Mouse (Mus musculus) neural tube, embryonic 15.5 days (tissue): Measurements from ENCODE around the gene Gm28042. TPM values are rescaled to one million over a fixed set of nuclear protein-coding genes. Genes with fewer than 3 reads are reported as not detected.

ENCODE experiments used
- ATAC-seq: fragments of 200-750 bp; cut with Nextera tagmentation; 2 replicates; pipeline ENCODE4 v1.8.0; 2017; ENCODE audit warnings: mild to moderate bottlenecking, moderate TSS enrichment, moderate library complexity; ENCODE audit not compliant: low FRiP score
- H3K27ac ChIP-seq: fragments of 300-500 bp; sonication (generic); replicated peaks from 2 replicates; pipeline ENCODE4 v1.5.1; 2015; ENCODE audit warnings: mild to moderate bottlenecking, inconsistent platforms
- H3K27me3 ChIP-seq: fragments of 300-500 bp; sonication (generic); replicated peaks from 2 replicates; pipeline ENCODE4 v1.6.1; 2015; ENCODE audit warnings: inconsistent platforms
- H3K36me3 ChIP-seq: fragments of 300-500 bp; sonication (generic); 2 replicates; pipeline ENCODE4 v1.6.1; 2015; ENCODE audit warnings: inconsistent platforms
- H3K4me1 ChIP-seq: fragments of 300-500 bp; sonication (generic); 2 replicates; pipeline ENCODE4 v1.6.1; 2015; ENCODE audit warnings: inconsistent platforms
- H3K4me2 ChIP-seq: fragments of 300-500 bp; sonication (generic); 2 replicates; pipeline ENCODE4 v1.6.1; 2015; ENCODE audit warnings: inconsistent platforms, mild to moderate bottlenecking, moderate library complexity
- H3K4me3 ChIP-seq: fragments of 300-500 bp; sonication (generic); replicated peaks from 2 replicates; pipeline ENCODE4 v1.5.1; 2015; ENCODE audit warnings: mild to moderate bottlenecking, inconsistent platforms
- H3K9ac ChIP-seq: fragments of 300-500 bp; sonication (generic); replicated peaks from 2 replicates; pipeline ENCODE4 v1.6.1; 2015; ENCODE audit warnings: mild to moderate bottlenecking, inconsistent platforms
- H3K9me3 ChIP-seq: fragments of 300-500 bp; sonication (generic); replicated peaks from 2 replicates; pipeline ENCODE4 v1.6.1; 2016; ENCODE audit warnings: inconsistent platforms
- WGBS: fragments of 180-500 bp; shearing (Covaris S2); methylation state at CpG from one replicate; pipeline ENCODE4 v1.1.7; 2015; ENCODE audit warnings: mixed read lengths; 5-methylcytosine and 5-hydroxymethylcytosine counted together
- polyA plus RNA-seq: library from polyadenylated mRNA; unstranded; fragments of >200 nt; fragmentation: Nextera tagmentation; extraction: Ambion mirVana; gene quantifications from 2 replicates; pipeline ENCODE4 v1.2.1, GENCODE M21; 2015

The Gm28042 gene
- polyA plus RNA-seq, 1 experiment from 2014 or later = 4.4 TPM

- Histone ChIP-seq H3K27ac (no peak overlapping the region), H3K36me3 (peaks cover 57% of the 10 kb centered on the region), H3K27me3 (no peaks in the 10 kb centered on the region), H3K9ac (no peak overlapping the region), H3K4me2 (no peak overlapping the region), H3K9me3 (no peaks in the 10 kb centered on the region), H3K4me1 (no peaks in the 10 kb centered on the region), H3K4me3 (no peak overlapping the region)
- WGBS = 94% methylated on average over 2 of the region's 2 CpGs
- ATAC-seq = no peak
Measured at GRCm38 (mm10) chr2:120013831-120014486, 13.3 kb upstream of the Gm28042 start.

- no peak for ATAC-seq
- H3K4me1 ChIP-seq = no peaks in the 10 kb centered on the region
- H3K36me3 ChIP-seq = peaks cover 76% of the 10 kb centered on the region
- no peak overlapping the region for H3K9ac ChIP-seq
- no peaks in the 10 kb centered on the region for H3K9me3 ChIP-seq
- no peak overlapping the region for H3K27ac ChIP-seq
- H3K4me2 ChIP-seq = no peak overlapping the region
- H3K27me3 ChIP-seq = no peaks in the 10 kb centered on the region
- no peak overlapping the region for H3K4me3 ChIP-seq
- 94% methylated on average over 4 of the region's 4 CpGs for WGBS
Measured at GRCm38 (mm10) chr2:120015882-120016281, 11.4 kb upstream of the Gm28042 start.

GRCm38 (mm10) chr2:120017599-120017998 is 9.7 kb upstream of the Gm28042 start:
- Histone ChIP-seq H3K36me3 (peaks cover 90% of the 10 kb centered on the region), H3K4me3 (no peak overlapping the region), H3K9me3 (no peaks in the 10 kb centered on the region), H3K27ac (no peak overlapping the region), H3K9ac (no peak overlapping the region), H3K4me1 (no peaks in the 10 kb centered on the region), H3K27me3 (no peaks in the 10 kb centered on the region), H3K4me2 (no peak overlapping the region)
- 94% methylated on average over 12 of the region's 12 CpGs for WGBS
- no peak for ATAC-seq

GRCm38 (mm10) chr2:120024337-120024736 is 3.0 kb upstream of the Gm28042 start:
- no peaks in the 10 kb centered on the region for H3K27me3 ChIP-seq
- no peak for ATAC-seq
- H3K4me3 ChIP-seq = no peak overlapping the region
- peaks cover 19% of the 10 kb centered on the region for H3K4me1 ChIP-seq
- no peak overlapping the region for H3K27ac ChIP-seq
- no peak overlapping the region for H3K9ac ChIP-seq
- H3K36me3 ChIP-seq = peaks cover 65% of the 10 kb centered on the region
- H3K4me2 ChIP-seq = no peak overlapping the region
- WGBS = 88% methylated on average over 5 of the region's 5 CpGs
- no peaks in the 10 kb centered on the region for H3K9me3 ChIP-seq

GRCm38 (mm10) chr2:120027950-120028331 is 648 bp downstream of the Gm28042 start:
- Histone ChIP-seq H3K27ac (peak overlapping the region; percentile 95), H3K36me3 (peaks cover 45% of the 10 kb centered on the region), H3K4me2 (peak overlapping the region; percentile 79), H3K9me3 (no peaks in the 10 kb centered on the region), H3K4me1 (peaks cover 22% of the 10 kb centered on the region), H3K27me3 (no peaks in the 10 kb centered on the region), H3K4me3 (peak overlapping the region; percentile 83), H3K9ac (peak overlapping the region; percentile 86)
- 49% methylated on average over 3 of the region's 3 CpGs for WGBS
- peak; percentile 39 for ATAC-seq

GRCm38 (mm10) chr2:120030380-120030779 is 3.1 kb downstream of the Gm28042 start:
- WGBS = 94% methylated on average over 8 of the region's 8 CpGs
- no peak for ATAC-seq
- peaks cover 32% of the 10 kb centered on the region for H3K36me3 ChIP-seq
- no peak overlapping the region for H3K9ac ChIP-seq
- H3K4me3 ChIP-seq = no peak overlapping the region
- no peaks in the 10 kb centered on the region for H3K27me3 ChIP-seq
- no peaks in the 10 kb centered on the region for H3K9me3 ChIP-seq
- H3K4me1 ChIP-seq = peaks cover 22% of the 10 kb centered on the region
- H3K4me2 ChIP-seq = no peak overlapping the region
- no peak overlapping the region for H3K27ac ChIP-seq

- Histone ChIP-seq H3K9me3 (no peaks in the 10 kb centered on the region), H3K4me2 (no peak within 1 kb of the TSS), H3K36me3 (peaks cover 51% of the 10 kb centered on the region), H3K4me3 (no peak within 1 kb of the TSS), H3K27ac (no peak within 1 kb of the TSS), H3K9ac (no peak within 1 kb of the TSS), H3K27me3 (no peaks in the 10 kb centered on the region), H3K4me1 (peaks cover 16% of the 10 kb centered on the region)
- ATAC-seq = no peak
- 94% methylated on average over 12 of the region's 12 CpGs for WGBS
Measured at GRCm38 (mm10) chr2:120032726-120033467, 5.6 kb downstream of the Gm28042 start, which contains the start of gene Pla2g4b. Gene Pla2g4b, plus strand, starts transcription at chr2:120033417.

- Histone ChIP-seq H3K27me3 (no peaks in the 10 kb centered on the region), H3K4me1 (peaks cover 8% of the 10 kb centered on the region), H3K27ac (no peak overlapping the region), H3K36me3 (peaks cover 59% of the 10 kb centered on the region), H3K9me3 (no peaks in the 10 kb centered on the region), H3K4me3 (no peak overlapping the region), H3K9ac (no peak overlapping the region), H3K4me2 (no peak overlapping the region)
- no peak for ATAC-seq
- 77% methylated on average over 5 of the region's 5 CpGs for WGBS
Measured at GRCm38 (mm10) chr2:120033726-120034125, 6.4 kb downstream of the Gm28042 start.

- Histone ChIP-seq H3K27ac (no peak overlapping the region), H3K4me3 (no peak overlapping the region), H3K4me2 (no peak overlapping the region), H3K9me3 (no peaks in the 10 kb centered on the region), H3K9ac (no peak overlapping the region), H3K36me3 (peaks cover 85% of the 10 kb centered on the region), H3K27me3 (no peaks in the 10 kb centered on the region), H3K4me1 (no peaks in the 10 kb centered on the region)
- no peak for ATAC-seq
- 90% methylated on average over 9 of the region's 9 CpGs for WGBS
Measured at GRCm38 (mm10) chr2:120037744-120038143, 10.5 kb downstream of the Gm28042 start.

- ATAC-seq = no peak
- Histone ChIP-seq H3K9me3 (no peaks in the 10 kb centered on the region), H3K4me1 (no peaks in the 10 kb centered on the region), H3K4me3 (no peak overlapping the region), H3K36me3 (peaks cover 66% of the 10 kb centered on the region), H3K9ac (no peak overlapping the region), H3K27me3 (no peaks in the 10 kb centered on the region), H3K4me2 (no peak overlapping the region), H3K27ac (no peak overlapping the region)
- WGBS = 89% methylated on average over 5 of the region's 5 CpGs
Measured at GRCm38 (mm10) chr2:120040991-120041390, 13.7 kb downstream of the Gm28042 start.

GRCm38 (mm10) chr2:120044101-120044603 is 16.9 kb downstream of the Gm28042 start:
- no peak overlapping the region for H3K4me2 ChIP-seq
- peaks cover 35% of the 10 kb centered on the region for H3K36me3 ChIP-seq
- H3K27ac ChIP-seq = no peak overlapping the region
- H3K9ac ChIP-seq = no peak overlapping the region
- H3K4me1 ChIP-seq = no peaks in the 10 kb centered on the region
- no peaks in the 10 kb centered on the region for H3K9me3 ChIP-seq
- WGBS = 53% methylated on average over 4 of the region's 4 CpGs
- H3K4me3 ChIP-seq = no peak overlapping the region
- no peak for ATAC-seq
- H3K27me3 ChIP-seq = no peaks in the 10 kb centered on the region

GRCm38 (mm10) chr2:120044676-120045075 is 17.4 kb downstream of the Gm28042 start:
- Histone ChIP-seq H3K36me3 (peaks cover 30% of the 10 kb centered on the region), H3K27ac (no peak overlapping the region), H3K4me3 (no peak overlapping the region), H3K9me3 (no peaks in the 10 kb centered on the region), H3K4me1 (no peaks in the 10 kb centered on the region), H3K9ac (no peak overlapping the region), H3K4me2 (no peak overlapping the region), H3K27me3 (no peaks in the 10 kb centered on the region)
- WGBS = 55% methylated on average over 3 of the region's 3 CpGs
- no peak for ATAC-seq
